Mouse (Mus musculus): ENCODE measurements around the gene Col25a1.

GRCm38 (mm10) chr3:130573243-130573642 is 441.9 kb downstream of the Col25a1 start:
- no peak for TF ChIP-seq POLR2A (IDR thresholded peaks at IDR 0.05; ENCODE audit: extremely low read depth, insufficient read depth, low read length)
- TF ChIP-seq CTCF (IDR thresholded peaks at IDR 0.05; ENCODE audit: extremely low read depth, insufficient read depth, low read length) = peak; percentile 18; the same call in 1 of the 2 replicates
